Mouse (Mus musculus) embryonic facial prominence, embryonic 11.5 days (tissue): ENCODE measurements around the gene Shcbp1l. TPM values are rescaled to one million over a fixed set of nuclear protein-coding genes. Genes with fewer than 3 reads are reported as not detected.
"Not testable (repeated sequence)": the region's sequence is repeated elsewhere in the genome, so short reads cannot be mapped to it uniquely, and the experiment has no call there.

ENCODE experiments used
- ATAC-seq: fragments of 200-750 bp; cut with Nextera tagmentation; replicated peaks from 2 replicates; pipeline ENCODE4 v1.8.0; 2017; ENCODE audit warnings: low read depth; ENCODE audit not compliant: insufficient number of reproducible peaks, low FRiP score, low TSS enrichment
- DNase-seq: peaks from one replicate; pipeline ENCODE4 v3.0.0-alpha.2; 2015; ENCODE audit warnings: low spot score
- H3K27ac ChIP-seq: fragments of 300-500 bp; sonication (generic); replicated peaks from 2 replicates; pipeline ENCODE4 v1.5.1; 2014; ENCODE audit warnings: mild to moderate bottlenecking, low read depth, low read length, control low read depth
- H3K27me3 ChIP-seq: fragments of 300-500 bp; sonication (generic); 2 replicates; pipeline ENCODE4 v1.6.1; 2014; ENCODE audit warnings: mild to moderate bottlenecking, low read length, moderate library complexity, mixed read lengths; ENCODE audit not compliant: control insufficient read depth, insufficient read depth
- H3K36me3 ChIP-seq: fragments of 300-500 bp; sonication (generic); replicated peaks from 2 replicates; pipeline ENCODE4 v1.6.1; 2014; ENCODE audit warnings: low read depth, mild to moderate bottlenecking, low read length, moderate library complexity, mixed read lengths; ENCODE audit not compliant: control insufficient read depth, insufficient read depth
- H3K4me1 ChIP-seq: fragments of 300-500 bp; sonication (generic); 2 replicates; pipeline ENCODE4 v1.6.1; 2014; ENCODE audit warnings: low read length, mixed read lengths; ENCODE audit not compliant: control insufficient read depth, insufficient read depth
- H3K4me2 ChIP-seq: fragments of 300-500 bp; sonication (generic); 2 replicates; pipeline ENCODE4 v1.6.1; 2014; ENCODE audit warnings: low read depth, mild to moderate bottlenecking, control low read depth, low read length, moderate library complexity
- H3K4me3 ChIP-seq: fragments of 300-500 bp; sonication (generic); 2 replicates; pipeline ENCODE4 v1.5.1; 2014; ENCODE audit warnings: low read depth, low read length, control low read depth
- H3K9ac ChIP-seq: fragments of 300-500 bp; sonication (generic); replicated peaks from 2 replicates; pipeline ENCODE4 v1.6.1; 2014; ENCODE audit warnings: mild to moderate bottlenecking, control low read depth, low read length
- H3K9me3 ChIP-seq: fragments of 300-500 bp; sonication (generic); replicated peaks from 2 replicates; pipeline ENCODE4 v1.6.1; 2016; ENCODE audit warnings: mild to moderate bottlenecking, low read length, inconsistent platforms, mixed read lengths; ENCODE audit not compliant: control insufficient read depth
- WGBS: fragments of 180-500 bp; shearing (Covaris S2); extraction: QIAGEN DNeasy Blood & Tissue Kit; methylation state at CpG from one replicate; pipeline ENCODE4 v1.1.7; 2014; 5-methylcytosine and 5-hydroxymethylcytosine counted together
- polyA plus RNA-seq: library from polyadenylated mRNA; unstranded; fragments of >200 nt; fragmentation: Nextera tagmentation; extraction: Ambion mirVana; gene quantifications from 2 replicates; pipeline ENCODE4 v1.2.1, GENCODE M21; 2014

The Shcbp1l gene
- polyA plus RNA-seq: 0.25 and 0.45 TPM in 2 replicates

DNA sequence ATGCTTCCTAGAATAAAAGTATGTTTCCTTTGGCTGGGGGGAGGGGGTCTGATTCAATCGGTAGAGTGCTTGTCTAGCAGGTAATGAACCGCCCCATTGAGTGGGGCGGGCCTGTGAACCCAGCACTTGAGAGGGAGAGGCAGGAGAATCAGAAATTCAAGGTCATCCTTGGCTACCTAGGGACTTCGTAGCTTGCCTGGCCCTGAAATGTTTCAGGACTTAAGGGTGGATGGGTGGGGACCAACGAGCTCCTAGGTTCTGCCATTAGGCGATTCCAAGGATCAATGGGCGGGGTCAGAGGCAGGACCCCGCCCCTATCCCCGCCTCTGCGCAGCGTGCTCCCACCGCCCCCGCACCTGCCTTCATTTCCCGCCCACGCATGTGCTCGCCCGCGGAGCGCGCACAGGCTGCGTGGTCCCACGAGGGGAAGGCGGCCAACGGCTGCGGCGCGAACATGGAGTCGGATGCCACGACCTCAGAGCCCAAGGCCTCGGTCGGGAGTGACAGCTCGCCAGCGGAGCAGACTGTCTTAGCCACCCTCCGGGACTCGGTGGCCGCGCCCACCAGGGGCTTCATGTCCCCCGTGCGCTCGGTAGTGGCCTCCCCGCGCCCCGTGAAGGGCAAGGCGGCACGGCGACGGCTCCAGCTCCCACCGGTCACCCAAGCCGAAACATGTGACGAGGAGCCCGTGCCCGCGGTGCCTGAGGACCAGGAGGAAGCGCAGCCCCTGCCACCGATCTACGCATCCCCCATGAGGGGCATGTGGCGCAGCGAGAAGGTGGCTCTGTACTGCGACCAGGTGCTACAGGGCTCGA, at the start of gene Shcbp1l:
TSS of gene Shcbp1l (plus strand) at position 393 of the 815 bp plus-strand sequence.
- no peaks in the 10 kb centered on the region; the same call in 1 of the 2 replicates for H3K27me3 ChIP-seq

DNA sequence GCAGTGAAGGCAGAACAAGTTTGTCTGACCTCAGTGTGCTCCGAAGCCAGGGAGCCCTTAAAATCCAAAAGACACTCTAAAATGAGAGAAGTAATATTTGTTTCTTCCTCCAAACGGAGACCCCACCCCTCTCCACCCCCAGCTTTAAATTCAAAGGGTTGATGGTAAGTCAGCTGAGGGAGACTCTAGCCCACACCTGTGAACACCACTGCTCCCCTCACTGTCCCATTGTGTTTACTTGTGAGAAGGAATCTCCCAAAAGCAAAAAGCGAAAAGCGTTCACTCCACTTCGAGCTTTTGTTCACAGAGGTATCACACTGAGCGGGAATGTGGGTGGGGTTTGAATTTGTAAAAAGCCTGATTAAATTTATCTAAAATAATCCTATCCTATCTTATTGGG, 48.5 kb upstream of the Shcbp1l start:
- H3K27ac ChIP-seq: no peak overlapping the region
- DNase-seq (no peak), ATAC-seq (no peak)
- H3K27me3 ChIP-seq: no peaks in the 10 kb centered on the region
- no peaks in the 10 kb centered on the region for H3K4me1 ChIP-seq
- H3K36me3 ChIP-seq: no peaks in the 10 kb centered on the region
- 36% methylated on average over 6 of the region's 6 CpGs for WGBS
- H3K9ac ChIP-seq: no peak overlapping the region
- H3K9me3 ChIP-seq: no peaks in the 10 kb centered on the region
- no peak overlapping the region for H3K4me2 ChIP-seq
- no peak overlapping the region for H3K4me3 ChIP-seq

More for the DNA sequence above, at the start of gene Shcbp1l:
- Histone ChIP-seq H3K9ac (peak within 1 kb of the TSS; percentile 35), H3K4me3 (peak within 1 kb of the TSS; percentile 41), H3K27ac (no peak within 1 kb of the TSS), H3K4me1 (no peaks in the 10 kb centered on the region), H3K4me2 (peak within 1 kb of the TSS; percentile 91), H3K9me3 (no peaks in the 10 kb centered on the region), H3K36me3 (no peaks in the 10 kb centered on the region)
- peak; percentile 87 for ATAC-seq
- WGBS: 3% methylated on average over 47 of the region's 60 CpGs
- peak; percentile 78 for DNase-seq

GRCm38 (mm10) chr1:153378587-153378986, 46.4 kb upstream of the Shcbp1l start:
- ATAC-seq (no peak; the same call in 1 of the 2 replicates), DNase-seq (no peak)
- no peaks in the 10 kb centered on the region for H3K9me3 ChIP-seq
- no peaks in the 10 kb centered on the region for H3K27me3 ChIP-seq
- no peak overlapping the region for H3K4me2 ChIP-seq
- H3K27ac ChIP-seq: no peak overlapping the region
- 70% methylated on average over 6 of the region's 6 CpGs for WGBS
- H3K4me3 ChIP-seq: no peak overlapping the region
- no peaks in the 10 kb centered on the region for H3K4me1 ChIP-seq
- H3K9ac ChIP-seq: no peak overlapping the region
- no peaks in the 10 kb centered on the region for H3K36me3 ChIP-seq

- Histone ChIP-seq H3K4me3 (no peak overlapping the region), H3K9ac (no peak overlapping the region), H3K9me3 (no peaks in the 10 kb centered on the region), H3K4me1 (no peaks in the 10 kb centered on the region), H3K36me3 (no peaks in the 10 kb centered on the region), H3K27me3 (no peaks in the 10 kb centered on the region), H3K4me2 (no peak overlapping the region), H3K27ac (no peak overlapping the region)
- DNase-seq (no peak), ATAC-seq (no peak)
- 81% methylated on average over 5 of the region's 5 CpGs for WGBS
Measured at GRCm38 (mm10) chr1:153379832-153380231, 45.1 kb upstream of the Shcbp1l start.

- Histone ChIP-seq H3K9me3 (no peaks in the 10 kb centered on the region), H3K4me2 (no peak overlapping the region), H3K27ac (no peak overlapping the region), H3K9ac (no peak overlapping the region), H3K27me3 (no peaks in the 10 kb centered on the region), H3K36me3 (no peaks in the 10 kb centered on the region), H3K4me1 (no peaks in the 10 kb centered on the region), H3K4me3 (no peak overlapping the region)
- ATAC-seq (no peak), DNase-seq (no peak)
- 91% methylated on average over 9 of the region's 9 CpGs for WGBS
Measured at GRCm38 (mm10) chr1:153380746-153381282, 44.1 kb upstream of the Shcbp1l start.

- Histone ChIP-seq H3K36me3 (no peaks in the 10 kb centered on the region), H3K4me1 (no peaks in the 10 kb centered on the region), H3K4me2 (no peak overlapping the region), H3K9me3 (no peaks in the 10 kb centered on the region), H3K27ac (no peak overlapping the region), H3K9ac (no peak overlapping the region), H3K4me3 (no peak overlapping the region), H3K27me3 (no peaks in the 10 kb centered on the region)
- ATAC-seq (no peak), DNase-seq (no peak)
- 57% methylated on average over 6 of the region's 6 CpGs for WGBS
Measured at GRCm38 (mm10) chr1:153385081-153385480, 39.9 kb upstream of the Shcbp1l start.

GRCm38 (mm10) chr1:153385661-153386060, 39.3 kb upstream of the Shcbp1l start:
- not testable (repeated sequence) for H3K27me3 ChIP-seq, H3K36me3 ChIP-seq, H3K4me3 ChIP-seq, H3K27ac ChIP-seq, H3K9ac ChIP-seq, H3K9me3 ChIP-seq, H3K4me1 ChIP-seq, DNase-seq, H3K4me2 ChIP-seq, ATAC-seq
- 79% methylated on average over 5 of the region's 5 CpGs for WGBS
